Mouse (Mus musculus) natural killer cell, adult 2 months (primary cell): ENCODE measurements around the gene Scpep1.

Experiments
- DNase-seq, 2 experiments: peaks; one replicate each; pipeline ENCODE4 v3.0.0; 2022; ENCODE audit warnings: low spot score in 2 of 2

The Scpep1 gene

DNA sequence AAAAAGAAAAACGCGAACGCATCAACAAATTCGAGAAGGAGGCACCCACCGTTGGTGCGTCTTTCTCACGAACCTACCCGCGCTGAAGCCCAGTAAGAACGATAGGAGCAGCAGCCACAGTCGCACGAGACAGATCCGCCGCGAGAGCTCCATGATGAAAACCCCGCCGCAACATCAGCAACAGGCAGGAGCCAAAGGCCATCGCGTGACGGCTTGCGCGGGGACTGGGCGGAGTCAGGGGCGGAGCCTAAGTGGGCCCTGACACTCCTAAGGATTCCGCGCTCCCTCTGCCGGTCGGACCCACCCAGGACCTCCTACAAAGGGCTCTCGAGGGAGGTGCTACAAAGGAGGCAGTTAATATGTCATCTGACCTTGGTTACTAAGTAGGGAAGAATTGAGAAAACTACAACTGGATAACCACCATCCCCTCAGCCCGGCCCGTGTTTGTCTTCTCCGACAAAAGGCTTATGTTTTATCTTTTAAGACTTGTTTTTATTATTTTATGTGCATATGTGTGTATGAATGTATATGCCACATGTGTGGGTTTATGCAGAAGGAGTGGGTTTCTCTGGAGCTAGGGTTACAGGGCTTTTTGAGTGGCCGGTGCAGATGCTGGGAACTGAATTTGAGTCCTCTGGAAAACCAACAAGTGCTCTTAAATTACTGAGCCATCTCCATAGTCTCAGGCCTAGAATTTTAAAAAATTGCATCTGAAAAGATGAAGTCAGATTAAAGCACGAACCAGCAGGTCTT lies at the start of gene Scpep1:
TSS of gene Scpep1 (minus strand) at position 249 of the 753 bp plus-strand sequence.
- peak; percentile 91 to 97 for DNase-seq

DNA sequence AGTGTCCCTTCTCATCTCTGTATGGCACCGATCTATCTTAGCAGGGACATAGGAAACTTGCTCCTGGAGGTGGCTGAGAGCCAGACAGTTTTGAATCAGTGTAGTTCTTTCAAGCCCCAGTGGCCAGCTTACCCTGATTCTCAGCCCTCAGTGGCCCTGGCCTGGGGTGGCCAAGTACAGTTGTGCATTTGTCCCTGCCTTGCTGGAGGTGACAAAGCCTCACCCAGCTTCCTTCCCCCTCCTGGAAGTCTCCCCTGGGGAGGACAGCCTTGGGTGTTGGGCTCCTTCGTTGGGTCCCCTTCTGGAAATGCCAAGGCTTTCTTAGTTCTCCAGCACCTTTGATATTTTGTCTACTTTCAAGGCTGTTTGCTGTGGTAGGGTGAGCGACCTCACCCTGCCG lies 48.5 kb upstream of the Scpep1 start:
- DNase-seq = no peak

DNA sequence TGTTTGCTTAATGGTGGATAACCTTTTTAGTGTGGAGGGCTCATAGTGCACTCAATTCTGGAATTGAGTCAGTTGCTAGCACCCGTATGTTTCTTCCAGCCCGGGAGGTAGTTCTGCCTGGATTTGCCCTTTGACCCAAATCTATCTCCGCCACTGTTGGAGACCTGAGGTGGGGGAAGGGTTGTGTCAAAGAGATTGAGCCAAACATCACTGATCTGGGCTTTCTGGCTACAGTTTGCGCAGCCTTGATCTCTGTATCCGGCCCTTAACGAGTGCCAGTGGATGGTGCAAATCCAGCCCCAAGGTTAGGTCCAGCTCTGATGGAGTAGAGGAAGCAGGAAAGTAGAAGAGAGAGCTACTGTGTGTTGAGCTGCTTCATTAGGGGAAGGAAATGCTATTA lies 47.8 kb upstream of the Scpep1 start:
- no peak for DNase-seq

DNA sequence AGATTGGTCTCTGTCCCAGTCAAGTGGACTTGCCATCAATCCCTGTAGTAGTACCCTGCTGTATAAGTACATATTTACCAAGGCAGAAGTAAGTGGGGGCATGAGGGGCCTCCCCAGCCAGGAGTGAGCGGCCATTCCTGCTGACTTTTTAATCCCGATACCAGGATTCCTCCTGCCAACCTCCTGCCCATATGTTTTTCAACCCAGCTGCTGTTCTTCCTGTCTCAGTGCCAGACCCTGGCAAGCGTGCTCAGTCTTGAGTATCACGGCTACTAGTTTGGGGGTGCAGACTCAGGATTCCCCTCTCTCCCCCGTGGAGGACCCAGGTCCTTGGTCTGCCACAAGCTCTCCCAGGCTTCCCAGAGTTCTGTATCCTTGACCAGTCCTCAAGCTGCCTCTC lies 47.4 kb upstream of the Scpep1 start:
- no peak for DNase-seq

DNA sequence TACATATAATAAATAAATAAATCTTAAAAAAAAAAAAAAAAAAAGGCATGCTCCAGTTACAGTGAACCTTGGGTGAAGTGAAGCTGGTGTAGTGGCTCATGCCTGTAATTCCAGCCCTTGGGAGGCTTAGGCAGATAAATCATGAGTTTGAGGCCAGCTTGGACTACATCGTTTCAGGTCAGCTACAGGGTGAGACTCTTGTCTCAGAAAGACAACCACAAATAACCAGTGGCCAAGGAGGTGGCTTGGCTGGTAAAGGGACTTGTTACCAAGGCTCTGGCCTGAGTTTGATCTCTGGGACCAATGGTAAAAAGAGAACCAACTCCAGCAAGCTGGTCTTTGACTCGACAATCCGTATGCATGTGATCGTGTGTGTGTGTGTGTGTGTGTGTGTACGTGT lies 46.8 kb upstream of the Scpep1 start:
- no peak for DNase-seq

DNA sequence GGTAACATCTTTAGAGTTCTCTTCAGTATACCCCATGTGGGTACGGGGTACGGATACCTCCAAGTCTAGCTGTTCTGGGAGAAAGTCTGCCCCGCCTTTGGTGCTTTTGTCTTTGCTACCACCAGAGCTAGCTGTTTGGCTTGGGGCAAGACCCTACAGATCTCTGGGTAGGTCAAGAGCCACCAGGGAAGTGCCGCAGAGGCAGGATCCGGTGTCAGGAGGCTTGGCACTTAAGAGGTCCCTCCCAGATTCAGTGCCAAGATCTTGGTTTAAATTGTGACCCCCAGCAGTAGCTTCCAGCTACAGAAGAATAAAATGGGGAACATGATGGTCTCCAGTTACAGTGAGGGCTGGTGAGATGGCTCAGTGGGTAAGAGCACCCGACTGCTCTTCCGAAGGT lies 46.3 kb upstream of the Scpep1 start:
- DNase-seq = no peak

DNA sequence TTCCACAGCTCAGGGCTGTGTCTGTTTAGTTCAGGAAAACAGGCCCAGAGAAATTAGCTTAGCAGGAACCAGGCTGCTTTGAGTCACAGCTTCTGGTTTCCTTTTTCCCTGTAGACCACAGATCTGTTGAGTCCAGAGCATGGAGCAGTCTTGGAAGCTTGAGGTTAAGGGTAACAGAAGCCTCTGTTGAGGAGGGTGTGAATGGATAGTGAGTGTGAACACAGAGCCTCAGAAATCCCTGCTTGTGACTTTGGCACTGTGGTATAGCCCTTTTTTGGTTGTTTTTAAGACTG lies 45.2 kb upstream of the Scpep1 start:
- no peak for DNase-seq

DNA sequence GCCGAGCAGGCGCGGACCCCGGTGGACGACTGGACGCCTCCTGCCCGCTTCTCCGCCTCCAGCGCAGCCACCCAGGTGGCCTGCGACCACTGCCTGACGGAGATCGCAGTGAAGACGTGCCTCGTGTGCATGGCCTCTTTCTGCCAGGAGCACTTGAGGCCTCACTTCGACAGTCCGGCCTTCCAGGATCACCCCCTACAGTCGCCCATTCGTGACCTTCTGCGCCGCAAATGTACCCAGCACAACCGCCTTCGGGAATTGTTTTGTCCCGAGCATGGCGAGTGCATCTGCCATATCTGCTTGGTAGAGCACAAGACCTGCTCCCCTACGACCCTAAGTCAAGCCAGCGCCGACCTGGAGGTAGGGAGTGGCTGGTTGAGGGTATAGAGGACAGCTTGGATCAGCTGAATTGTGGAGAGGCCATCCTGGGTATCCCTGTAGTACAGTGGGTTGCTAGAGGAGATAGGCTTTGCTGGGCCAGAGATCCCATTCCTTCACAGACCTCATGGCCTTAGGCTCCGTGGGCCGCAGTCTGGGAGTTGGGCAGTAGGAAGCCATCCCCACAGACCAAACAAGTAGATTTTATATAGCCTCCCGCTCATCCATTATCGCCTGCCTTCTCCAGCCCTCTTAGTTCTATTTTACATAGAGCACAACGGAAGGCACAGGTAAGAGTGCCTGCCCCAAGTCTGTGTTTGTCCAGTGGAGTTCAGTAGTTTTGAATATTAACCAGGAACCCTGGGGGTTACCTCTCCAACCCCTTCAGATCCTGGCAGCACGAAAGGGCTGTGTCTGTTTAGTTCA lies 44.7 kb upstream of the Scpep1 start:
- DNase-seq = no peak

DNA sequence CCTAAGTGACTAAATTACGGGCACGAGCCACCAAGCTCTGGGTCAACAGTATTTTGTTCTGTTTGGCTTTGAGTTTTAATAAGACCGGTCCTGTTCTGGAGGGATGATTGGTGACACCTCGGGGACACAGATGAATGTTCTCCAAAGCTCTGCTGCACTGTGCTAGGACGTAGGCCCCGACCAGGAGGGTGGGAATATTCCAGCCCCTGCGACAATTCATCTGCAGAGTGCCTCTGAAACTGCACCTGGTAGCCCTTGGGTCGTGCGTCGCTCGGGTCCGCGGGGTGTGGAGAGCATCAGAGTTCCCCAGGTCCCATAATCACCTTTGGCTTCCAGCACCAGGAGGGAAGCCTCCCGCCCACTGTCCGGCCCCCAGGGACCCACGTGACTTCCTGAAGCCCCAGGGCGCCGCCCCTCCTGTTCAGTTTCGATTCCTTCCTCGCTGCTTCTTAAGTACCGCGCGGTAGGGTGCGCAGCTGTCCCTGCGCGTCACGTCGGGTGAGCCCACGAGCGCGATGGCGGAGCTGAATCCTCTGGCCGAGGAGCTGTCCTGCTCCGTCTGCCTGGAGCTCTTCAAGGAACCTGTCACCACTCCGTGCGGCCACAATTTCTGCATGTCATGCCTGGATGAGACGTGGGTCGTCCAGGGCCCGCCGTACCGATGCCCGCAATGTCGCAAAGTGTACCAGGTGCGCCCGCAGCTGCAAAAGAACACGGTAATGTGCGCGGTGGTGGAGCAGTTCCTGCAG lies 43.9 kb upstream of the Scpep1 start, which contains the start of gene Trim25:
TSS of gene Trim25 (plus strand) at position 403 of the 749 bp plus-strand sequence.
- peak; percentile 88 to 95 for DNase-seq

DNA sequence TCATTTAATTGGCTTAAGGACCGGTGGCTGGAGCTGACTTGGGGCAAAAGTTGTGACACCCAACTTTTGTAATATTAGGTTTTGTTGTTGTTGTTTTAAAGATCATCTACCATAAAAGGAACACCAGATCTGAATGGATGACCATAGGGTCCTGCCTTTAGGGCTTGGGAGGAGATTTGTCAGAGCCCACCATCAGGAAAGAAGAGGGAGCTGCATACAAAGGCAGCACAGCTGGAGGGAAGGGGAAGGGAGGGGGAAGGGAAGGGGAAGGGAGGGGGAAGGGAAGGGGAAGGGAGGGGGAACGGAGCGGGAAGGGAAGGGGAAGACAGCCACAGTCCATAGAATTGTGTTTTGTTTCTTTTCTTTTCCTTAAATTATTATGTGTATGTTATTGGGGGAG lies 43.1 kb upstream of the Scpep1 start:
- DNase-seq = no peak

DNA sequence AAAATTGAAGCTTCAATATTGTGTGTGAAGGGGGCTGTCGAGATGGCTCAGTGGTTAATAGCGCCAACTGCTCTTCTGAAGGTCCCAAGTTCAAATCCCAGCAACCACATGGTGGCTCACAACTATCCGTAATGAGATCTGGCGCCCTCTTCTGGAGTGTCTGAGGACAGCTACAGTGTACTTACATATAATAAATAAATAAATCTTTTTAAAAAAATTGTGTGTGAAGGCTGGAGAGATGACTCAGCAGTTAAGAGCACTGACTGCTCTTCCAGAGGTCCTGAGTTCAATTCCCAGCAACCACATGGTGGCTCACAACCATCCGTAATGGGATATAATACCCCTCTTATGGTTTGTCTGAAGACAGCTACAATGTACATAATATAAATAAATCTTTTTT lies 42.1 kb upstream of the Scpep1 start:
- peak; percentile 27 to 29 for DNase-seq

DNA sequence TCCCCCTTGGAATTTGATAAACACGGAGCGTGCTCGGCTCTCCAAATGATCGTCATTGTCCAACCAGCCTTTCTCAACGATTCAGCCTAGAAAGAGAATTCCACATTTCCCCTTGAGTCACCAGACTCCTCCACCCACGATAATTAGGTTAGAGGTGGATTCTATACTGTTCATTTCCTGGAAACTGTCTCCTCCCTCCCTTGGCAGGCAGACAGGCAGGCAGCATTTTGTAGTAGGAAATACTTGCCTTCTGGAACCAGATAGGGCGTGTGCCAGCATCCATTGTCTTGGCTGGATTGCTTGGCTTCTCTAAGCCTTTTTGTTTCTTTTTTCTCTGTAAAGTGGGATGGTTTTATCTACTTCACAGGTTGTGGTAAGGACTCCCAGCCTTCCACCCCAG lies 41.2 kb upstream of the Scpep1 start:
- no peak for DNase-seq

DNA sequence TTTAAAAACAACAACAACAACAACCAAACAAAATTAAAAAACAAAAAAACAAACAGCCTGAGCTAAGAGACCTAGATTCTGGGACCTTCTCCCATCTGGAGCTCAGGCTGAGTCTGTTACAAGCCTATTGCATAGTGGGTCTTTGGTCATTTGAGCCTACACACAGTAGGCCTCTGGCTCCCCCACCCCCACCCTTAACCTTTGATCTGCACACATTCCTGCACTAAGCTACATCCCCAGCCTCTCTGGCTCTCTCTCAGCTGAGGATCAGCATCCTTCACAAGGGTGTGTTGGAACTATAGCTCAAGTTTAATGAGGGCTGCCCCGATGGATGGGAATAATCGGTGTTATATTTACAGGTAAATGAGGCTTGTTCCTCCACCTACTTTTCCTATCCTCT lies 40.4 kb upstream of the Scpep1 start:
- DNase-seq = no peak

DNA sequence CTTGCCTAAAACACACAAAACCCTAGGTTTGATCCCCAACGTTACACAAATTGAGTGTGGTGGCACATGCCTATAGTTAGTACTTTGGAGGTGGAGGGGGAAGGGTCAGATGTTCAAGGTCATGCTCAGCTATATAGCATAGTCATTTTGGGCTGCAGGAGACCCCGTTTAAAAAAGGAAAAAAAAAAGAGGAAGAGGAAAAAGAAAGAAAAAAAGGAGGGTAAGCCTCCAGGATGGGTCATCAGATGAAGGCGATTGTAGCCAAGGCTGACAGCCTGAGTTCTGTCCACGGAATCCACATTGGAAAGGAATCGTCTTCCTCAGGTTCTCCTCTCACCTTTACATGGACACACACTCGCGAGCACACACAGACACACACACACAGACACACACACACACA lies 39.2 kb upstream of the Scpep1 start:
- DNase-seq = no peak

DNA sequence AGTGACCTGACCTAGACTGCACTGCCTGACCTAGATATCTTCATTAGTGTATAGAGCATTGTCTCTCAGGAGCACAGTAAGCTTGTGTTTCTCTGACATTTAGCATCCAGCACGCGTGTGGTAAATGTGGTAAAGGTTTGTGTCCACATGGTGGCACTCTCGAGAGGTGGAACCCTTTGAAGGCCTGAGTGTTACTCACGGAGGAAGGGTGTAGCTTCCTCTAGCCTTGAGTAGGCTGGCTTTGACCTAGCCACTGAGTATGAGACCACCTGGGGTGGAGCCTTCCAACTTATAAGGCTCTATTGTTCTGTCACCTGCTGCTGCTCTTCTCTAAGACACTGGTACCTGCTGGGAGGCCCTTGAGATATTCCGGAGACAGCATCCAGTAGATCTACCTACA lies 38.4 kb upstream of the Scpep1 start:
- peak; percentile 80 to 84 for DNase-seq

DNA sequence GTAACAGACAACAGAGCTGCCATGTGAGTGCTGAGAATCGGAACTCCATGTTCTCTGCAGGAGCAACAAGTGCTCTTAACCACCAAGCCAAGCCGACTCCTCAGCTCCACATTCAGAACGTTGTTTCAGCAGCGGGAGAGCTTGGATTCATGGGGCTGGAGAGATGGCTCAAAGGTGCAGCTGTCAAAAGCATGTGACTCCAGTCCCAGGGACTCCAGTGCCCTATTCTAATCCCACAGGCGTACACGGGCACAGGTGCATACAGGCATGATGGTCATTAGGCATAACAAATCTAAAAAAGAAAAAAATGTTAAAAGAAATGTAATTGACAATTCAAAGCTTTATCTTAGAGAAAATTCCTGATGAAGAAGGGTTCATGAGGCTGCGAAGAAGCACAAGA lies 37.9 kb upstream of the Scpep1 start:
- no peak for DNase-seq

DNA sequence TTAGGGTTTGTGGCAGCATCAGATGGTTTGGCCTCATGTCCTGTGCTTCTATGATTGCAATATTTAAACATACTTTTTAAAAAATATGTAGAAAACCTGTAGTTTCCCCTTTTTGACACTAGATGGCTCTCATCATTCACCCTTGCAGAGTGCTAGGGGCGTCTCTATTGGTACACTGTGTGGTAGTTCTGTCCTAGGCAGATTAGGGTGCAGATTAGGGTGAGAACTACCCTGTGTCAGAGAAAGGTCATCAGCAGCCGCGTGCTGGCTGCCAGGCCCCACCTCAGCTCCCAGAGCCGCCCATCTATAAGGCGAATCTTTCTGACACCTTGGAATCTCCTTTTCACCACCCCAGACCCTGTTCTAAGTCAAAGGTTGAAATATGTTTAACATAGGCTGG lies 34.3 kb upstream of the Scpep1 start:
- peak; percentile 39 to 40 for DNase-seq

DNA sequence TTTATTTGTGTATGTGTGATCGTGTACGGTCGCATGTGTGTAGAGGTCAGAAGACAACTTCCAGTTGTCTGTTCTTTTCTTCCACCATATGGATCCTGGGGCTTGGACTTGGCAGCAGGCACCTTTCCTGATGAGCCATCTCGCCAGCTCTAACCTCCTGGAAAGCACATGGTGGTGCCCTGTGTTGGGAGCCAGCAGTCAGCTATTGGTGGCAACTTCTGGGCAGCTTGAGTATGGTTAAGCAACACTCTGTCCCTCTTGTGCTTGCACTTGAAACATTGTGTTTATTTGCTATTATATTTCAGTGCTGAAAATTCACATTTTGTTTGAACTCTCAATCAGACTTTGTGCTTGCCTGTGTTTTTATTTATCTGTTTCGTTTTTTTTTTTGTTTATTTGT lies 33.7 kb upstream of the Scpep1 start:
- DNase-seq = no peak

DNA sequence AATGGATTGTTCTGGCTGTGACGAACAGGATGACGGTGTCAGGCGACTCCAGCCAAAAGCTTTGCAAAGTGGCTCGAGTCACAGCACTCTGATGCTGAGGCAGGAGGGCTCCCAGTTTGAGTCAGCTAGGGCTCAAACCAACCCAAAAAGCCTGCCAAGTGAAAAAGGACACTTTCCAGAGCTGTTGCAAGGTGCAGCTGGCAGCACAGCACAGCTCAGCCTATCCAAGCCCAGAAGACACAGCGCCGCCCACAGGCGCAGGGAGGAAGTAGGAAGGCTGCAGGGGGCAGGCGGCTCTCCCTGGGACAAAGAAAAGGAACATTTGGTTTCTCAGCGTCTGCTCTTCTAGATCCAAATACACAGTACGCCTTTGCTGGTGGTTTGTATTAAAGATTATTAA lies 31.4 kb upstream of the Scpep1 start:
- DNase-seq = no peak

DNA sequence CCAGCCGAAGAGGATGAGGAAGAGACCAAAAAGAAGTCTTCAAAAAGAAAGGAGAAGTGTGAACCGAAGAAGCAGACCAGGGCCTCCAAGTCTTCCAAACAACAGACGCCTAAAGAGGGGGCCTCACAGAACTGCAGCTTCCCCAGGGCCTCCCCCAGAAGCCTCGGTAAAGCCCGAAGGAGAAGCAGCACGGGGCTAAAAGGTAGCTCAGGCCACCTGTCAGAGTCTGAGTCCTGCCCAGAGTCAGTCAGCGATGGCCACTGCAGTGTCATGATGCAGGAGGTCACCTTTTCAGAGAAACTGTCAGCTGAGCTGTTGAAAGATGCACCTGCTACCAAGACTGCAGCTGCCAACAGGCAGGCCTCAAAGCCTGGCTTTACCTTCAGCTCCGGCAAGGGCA lies 26.1 kb upstream of the Scpep1 start:
- no peak for DNase-seq

DNA sequence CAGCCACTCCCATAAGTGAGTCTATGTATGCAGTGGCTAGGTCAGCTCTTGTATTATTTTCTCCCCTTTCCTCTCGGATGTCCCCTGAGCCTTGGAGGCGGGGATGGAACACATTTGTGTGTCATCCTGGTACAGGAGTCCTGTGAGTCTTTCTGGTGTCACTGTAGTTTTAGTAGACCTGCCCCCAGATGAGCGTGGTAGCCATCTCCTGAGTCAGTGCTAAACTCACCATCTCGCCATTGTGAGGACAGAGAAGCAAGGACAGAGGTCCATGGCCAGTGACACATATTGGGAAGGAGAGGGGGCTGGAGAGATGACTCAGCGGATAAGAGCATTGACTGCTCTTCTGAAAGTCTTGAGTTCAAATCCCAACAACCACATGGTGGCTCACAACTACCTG lies 21.9 kb upstream of the Scpep1 start:
- DNase-seq = no peak

DNA sequence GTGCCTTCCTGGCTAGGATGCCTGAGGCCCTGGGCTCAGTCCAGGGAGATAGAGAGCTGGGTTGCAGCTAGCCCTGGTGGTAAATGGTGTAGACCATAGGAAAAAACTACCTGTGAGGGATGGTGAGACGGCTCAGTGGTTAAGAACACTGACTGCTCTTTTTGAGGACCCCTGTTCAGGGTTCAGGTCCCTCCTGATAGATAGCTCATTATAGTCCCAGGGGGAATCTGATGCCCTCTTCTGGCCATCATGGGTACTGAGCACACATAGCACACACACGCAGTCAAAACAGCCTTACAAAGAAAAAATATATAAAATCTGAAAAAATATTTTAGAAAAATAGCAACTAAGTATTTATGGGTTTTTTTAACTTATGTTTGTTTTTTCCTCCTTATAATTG lies 21.1 kb upstream of the Scpep1 start:
- DNase-seq = peak in 1 of 2 experiments; percentile 21
